Comparison of ENCODE assay signal across 8 mouse cellular contexts in the genomic region with DNA sequence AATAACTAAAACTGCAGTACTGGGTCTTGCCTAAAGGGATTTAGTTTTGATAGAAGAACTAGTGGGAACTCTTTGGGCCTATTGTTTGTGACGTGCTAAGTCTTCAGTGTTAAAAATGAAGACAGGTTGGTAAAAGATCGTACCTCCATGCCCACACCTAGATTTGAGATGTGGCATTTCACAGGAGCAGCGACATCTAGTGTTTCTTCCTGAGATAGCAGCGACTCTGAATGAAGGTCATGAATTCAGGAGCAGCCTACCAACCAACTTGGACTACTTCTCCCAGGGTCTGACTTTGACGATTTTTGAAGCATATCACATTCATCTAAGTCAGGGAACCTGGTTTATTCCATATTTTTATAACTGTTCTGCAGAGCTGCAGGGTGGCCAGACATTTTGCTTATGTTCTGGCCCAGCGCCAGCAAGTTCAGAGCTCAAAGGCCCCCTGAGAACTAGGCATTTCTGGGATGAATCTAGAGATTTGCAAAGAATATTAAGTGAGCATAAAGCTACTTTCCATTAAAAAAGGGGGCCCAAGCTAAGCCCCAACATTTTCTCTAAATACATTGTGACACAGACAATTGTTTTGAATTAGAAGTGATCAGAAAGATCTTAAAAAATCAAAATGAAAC.
DNase-seq lines count a peak whose midpoint lies in the region; ATAC-seq and TF ChIP-seq lines count a peak whose summit lies in the region.

No protein-coding gene starts in this region.

- no peak overlapping the region for H3K4me3 ChIP-seq in cortical plate, adult 2 months (ENCODE audit: insufficient read depth, low read length)
- no peak overlapping the region for H3K4me3 ChIP-seq in heart, embryonic 14.5 days (ENCODE audit: control insufficient read depth in 1 of 2, insufficient read depth in 1 of 2, low read depth in 1 of 2, low read length in 2 of 2)
- H3K4me3 ChIP-seq in midbrain, embryonic 11.5 days (ENCODE audit: low read depth, low read length): no peak overlapping the region

- TF ChIP-seq POLR2A in cortical plate, adult 2 months (IDR thresholded peaks at IDR 0.05; ENCODE audit: extremely low read depth, insufficient read depth, low read length): no peak

- H3K27me3 ChIP-seq in heart, embryonic 14.5 days (ENCODE audit: control insufficient read depth, insufficient read depth, low read length): no peaks in the 10 kb centered on the region
- H3K27me3 ChIP-seq in midbrain, embryonic 11.5 days (ENCODE audit: control insufficient read depth, insufficient read depth, low read length): no peaks in the 10 kb centered on the region

- TF ChIP-seq CTCF in cortical plate, adult 2 months (IDR thresholded peaks at IDR 0.05; ENCODE audit: extremely low read depth, insufficient read depth, low read length): peak; percentile 76

- no peaks in the 10 kb centered on the region for H3K9me3 ChIP-seq in heart, embryonic 14.5 days (ENCODE audit: control insufficient read depth, low read length)
- H3K9me3 ChIP-seq in midbrain, embryonic 11.5 days (ENCODE audit: control insufficient read depth, low read length): no peaks in the 10 kb centered on the region

- DNase-seq in right cerebral cortex, postnatal 10 days (ENCODE audit: low spot score in 2 of 2): peak; percentile 30 to 48
- DNase-seq in right cerebral cortex, postnatal 36 days (ENCODE audit: low spot score in 2 of 2): no peak
- peak; percentile 70 for DNase-seq in ZHBTc4 (ENCODE audit: low read depth, low spot score)
- peak; percentile 52 for DNase-seq in kidney, postnatal 14 days
- peak; percentile 95 for DNase-seq in midbrain, embryonic 11.5 days (ENCODE audit: low spot score, missing footprints)
- no peak for DNase-seq in urinary bladder, postnatal 10 days (ENCODE audit: low spot score)

- H3K4me2 ChIP-seq in heart, embryonic 14.5 days (ENCODE audit: low read length): peak overlapping the region; percentile 40
- H3K4me2 ChIP-seq in midbrain, embryonic 11.5 days: no peak overlapping the region

- H3K4me1 ChIP-seq in cortical plate, adult 2 months (ENCODE audit: control insufficient read depth, insufficient read depth, low read length): no peaks in the 10 kb centered on the region
- H3K4me1 ChIP-seq in heart, embryonic 14.5 days (ENCODE audit: control insufficient read depth in 2 of 2, insufficient read depth in 2 of 2, low read length in 2 of 2): peaks cover 0 to 12% of the 10 kb centered on the region in 2 experiments; a peak in 2 of 4 replicates
- no peaks in the 10 kb centered on the region for H3K4me1 ChIP-seq in midbrain, embryonic 11.5 days (ENCODE audit: control insufficient read depth, insufficient read depth, low read length)

- H3K36me3 ChIP-seq in heart, embryonic 14.5 days (ENCODE audit: control insufficient read depth, insufficient read depth, low read length): no peaks in the 10 kb centered on the region
- H3K36me3 ChIP-seq in midbrain, embryonic 11.5 days (ENCODE audit: control insufficient read depth, insufficient read depth, low read length): no peaks in the 10 kb centered on the region

- WGBS in heart, embryonic 14.5 days: 19% methylated on average over 6 of the region's 6 CpGs
- whole genome bisulfite sequencing in midbrain, embryonic 11.5 days: 25% methylated on average over 6 of the region's 6 CpGs

- no peak overlapping the region for H3K27ac ChIP-seq in cortical plate, adult 2 months (ENCODE audit: insufficient read depth, low read length)
- no peak overlapping the region; a peak in 1 of 4 replicates for H3K27ac ChIP-seq in heart, embryonic 14.5 days (replicated peaks in 1 of 2; ENCODE audit: control insufficient read depth in 1 of 2, insufficient read depth in 1 of 2, low read depth in 2 of 2, low read length in 2 of 2)
- no peak overlapping the region for H3K27ac ChIP-seq in midbrain, embryonic 11.5 days (ENCODE audit: low read depth, low read length)

- ATAC-seq in heart, embryonic 14.5 days (ENCODE audit: insufficient number of reproducible peaks, insufficient read depth, low FRiP score, low read depth): no peak
- peak; percentile 44 for ATAC-seq in midbrain, embryonic 11.5 days (ENCODE audit: low FRiP score)

- H3K9ac ChIP-seq in heart, embryonic 14.5 days (ENCODE audit: low read length): no peak overlapping the region
- no peak overlapping the region for H3K9ac ChIP-seq in midbrain, embryonic 11.5 days (ENCODE audit: low read length)

Comparison
In these comparisons a context has a peak if more than half of its experiments do, and no peak if none do; other contexts are left out.
1. DNase-seq: peak in right cerebral cortex, postnatal 10 days (2 of 2), ZHBTc4 (single experiment), kidney, postnatal 14 days (single experiment) and midbrain, embryonic 11.5 days (single experiment); none in right cerebral cortex, postnatal 36 days (0 of 2) and urinary bladder, postnatal 10 days (single experiment).